Mouse (Mus musculus): Measurements from ENCODE around the gene Usp28. TPM values are rescaled to one million over a fixed set of nuclear protein-coding genes. Genes with fewer than 3 reads are reported as not detected.

The Usp28 gene
- 9.3 and 12.3 TPM in 2 replicates for polyA plus RNA-seq (2015; fragmentation: Nextera tagmentation; extraction: Ambion mirVana)

GRCm38 (mm10) chr9:48984845-48985707 lies at the start of gene Usp28:
Gene Usp28, plus strand, starts transcription at chr9:48985375.

DNA sequence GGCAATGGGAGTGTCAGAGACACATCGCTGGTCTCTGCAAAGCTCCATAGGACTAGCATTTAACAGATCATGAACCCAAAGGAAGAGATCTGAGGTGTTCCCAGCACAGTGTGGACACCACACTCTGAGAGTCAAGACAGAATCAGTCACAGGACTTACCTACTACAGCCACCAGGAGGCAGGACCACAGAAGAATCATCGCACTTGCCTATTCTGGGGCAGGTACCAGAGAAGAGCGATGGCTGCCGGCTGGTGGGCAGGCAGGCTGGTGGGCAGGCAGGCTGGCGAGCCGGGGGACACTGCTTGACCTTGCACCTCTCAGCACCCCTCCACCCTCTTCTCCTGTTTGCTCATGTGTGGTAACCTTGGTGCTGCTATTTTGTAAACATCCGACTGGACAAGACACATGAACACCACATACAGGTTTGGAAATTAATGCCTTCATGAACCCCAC lies 20.6 kb upstream of the Usp28 start, which contains the start of gene Htr3b:
Gene Htr3b, minus strand, starts transcription at position 404 of the 454 bp plus-strand sequence.

DNA sequence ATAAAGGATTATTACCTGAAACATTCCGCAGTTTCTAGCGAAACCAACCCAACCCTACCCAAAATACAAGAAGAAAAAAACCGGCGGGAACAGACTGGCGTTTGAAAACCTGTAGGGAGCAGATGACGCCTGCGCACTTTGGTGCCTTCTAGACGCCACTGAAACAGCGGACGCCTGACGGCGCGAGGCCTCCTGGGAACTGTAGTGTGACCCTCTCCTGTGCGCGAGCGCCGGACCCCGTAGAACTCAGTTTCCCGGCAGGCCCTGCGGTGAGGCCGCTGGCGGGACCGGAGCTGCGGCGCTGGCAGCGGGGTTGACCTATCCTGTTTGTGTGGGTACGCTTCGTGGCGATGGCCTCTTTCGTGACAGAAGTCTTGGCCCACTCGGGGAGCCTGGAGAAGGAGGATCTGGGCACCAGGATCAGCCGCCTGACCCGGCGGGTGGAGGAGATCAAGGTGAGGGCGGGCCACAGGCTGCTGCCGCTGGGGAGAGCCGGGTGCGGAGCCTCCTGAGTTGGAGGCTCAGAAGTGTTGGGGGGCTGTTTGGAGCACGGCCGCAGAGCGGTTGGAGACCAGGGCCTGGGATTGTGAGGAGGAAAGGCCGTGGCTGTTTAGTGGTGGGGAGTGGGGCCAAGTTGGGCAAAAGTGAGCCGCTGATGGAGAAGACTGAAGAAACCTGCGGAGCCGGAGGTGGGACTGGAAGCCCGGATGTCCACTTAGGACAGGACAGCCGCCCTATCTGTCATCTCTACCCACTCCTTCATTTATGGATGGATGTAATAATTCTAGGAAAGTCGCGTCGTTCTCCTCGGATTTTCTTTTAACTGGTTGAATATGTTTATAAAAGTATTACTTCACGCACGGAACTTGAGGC lies 70.4 kb downstream of the Usp28 start, which contains the start of gene Zw10:
Gene Zw10, plus strand, starts transcription at position 281 of the 873 bp plus-strand sequence.

GRCm38 (mm10) chr9:49081107-49081506 lies 95.9 kb downstream of the Usp28 start, which contains the start of gene Tmprss5:
Gene Tmprss5, plus strand, starts transcription at chr9:49081260.

Other genes with a start within 250 kb of the Usp28 start
- 2.4 and 6.3 TPM in 2 replicates for gene Zbtb16, start 149.2 kb upstream of the Usp28 start, polyA plus RNA-seq (2015; fragmentation: Nextera tagmentation; extraction: Ambion mirVana)
- 3.0 and 4.6 TPM in 2 replicates for gene Htr3a, start 74.3 kb upstream of the Usp28 start, polyA plus RNA-seq (2015; fragmentation: Nextera tagmentation; extraction: Ambion mirVana)
- 3.1 and 9.3 TPM in 2 replicates for gene Htr3b, start 20.4 kb upstream of the Usp28 start, polyA plus RNA-seq (2015; fragmentation: Nextera tagmentation; extraction: Ambion mirVana)
- gene Zw10, start 70.2 kb downstream of the Usp28 start, polyA plus RNA-seq (2015; fragmentation: Nextera tagmentation; extraction: Ambion mirVana): 9.9 and 16.1 TPM in 2 replicates
- gene Tmprss5, start 95.9 kb downstream of the Usp28 start, polyA plus RNA-seq (2015; fragmentation: Nextera tagmentation; extraction: Ambion mirVana): 2.2 and 3.7 TPM in 2 replicates